Comparison of ENCODE assay signal across 27 mouse cellular contexts in genomic region chr8:119615096-119615495, GRCm38 (mm10). TPM values are rescaled to one million over a fixed set of nuclear protein-coding genes. Genes with fewer than 3 reads are reported as not detected.
"Had no signal": no experiment of that assay in that cellular context is flagged by ENCODE, and none has a peak within 500 bp of the region (broad histone marks: within the 10 kb centered on the region; RNA-seq: fewer than 3 reads in every experiment).

No protein-coding gene starts in this region.

- DNase-seq: kidney, adult 9 months; kidney, postnatal 25 days; layer of hippocampus, postnatal 36 days; liver, embryonic 13.5 days; lung, adult 2 months; lung, postnatal 14 days; lung, postnatal 4 days; right cerebral cortex, adult 18-20 months; right cerebral cortex, postnatal 14 days; right cerebral cortex, postnatal 4 days; thymus, adult 2 months; thymus, postnatal 14 days; thymus, postnatal 4 days had no signal

- H3K27me3 ChIP-seq: midbrain, embryonic 13.5 days; neural tube, embryonic 12.5 days; neural tube, embryonic 15.5 days had no signal

- H3K4me2 ChIP-seq: liver, embryonic 13.5 days; midbrain, embryonic 13.5 days; neural tube, embryonic 12.5 days; neural tube, embryonic 15.5 days had no signal

- H3K27ac ChIP-seq: kidney, postnatal 0 days; left cerebral cortex, adult 2 months; liver, embryonic 13.5 days; midbrain, embryonic 13.5 days; neural tube, embryonic 12.5 days; neural tube, embryonic 15.5 days; stomach, postnatal 0 days had no signal

- H3K36me3 ChIP-seq: liver, embryonic 13.5 days; midbrain, embryonic 13.5 days; neural tube, embryonic 12.5 days; neural tube, embryonic 15.5 days had no signal

- H3K4me3 ChIP-seq: left cerebral cortex, adult 2 months; liver, embryonic 13.5 days; midbrain, embryonic 13.5 days; neural tube, embryonic 12.5 days; neural tube, embryonic 15.5 days had no signal

- H3K9ac ChIP-seq: liver, embryonic 13.5 days; midbrain, embryonic 13.5 days; neural tube, embryonic 12.5 days; neural tube, embryonic 15.5 days had no signal

- H3K4me1 ChIP-seq: liver, embryonic 13.5 days; neural tube, embryonic 12.5 days; neural tube, embryonic 15.5 days had no signal

- H3K9me3 ChIP-seq: liver, embryonic 13.5 days; midbrain, embryonic 13.5 days; neural tube, embryonic 12.5 days; neural tube, embryonic 15.5 days had no signal

RNA-seq across cellular contexts. Expression of gene Adad2, which starts 2.5 kb away (rescaled TPM):
- total RNA-seq: left cerebral cortex, postnatal 10 days; liver, adult 2 months; megakaryocyte progenitor cell, adult 5-6 weeks; megakaryocyte-erythroid progenitor cell, adult 5-6 weeks had no signal
- polyA plus RNA-seq: kidney, postnatal 0 days; liver, adult 2 months; liver, embryonic 13.5 days; liver, embryonic 16.5 days; lung, adult 2 months; lung, embryonic 16.5 days; midbrain, embryonic 13.5 days; stomach, embryonic 14.5 days; stomach, postnatal 0 days had no signal

RNA-seq across cellular contexts. Expression of gene Kcng4, which starts 20.4 kb away (rescaled TPM):
- total RNA-seq: megakaryocyte progenitor cell, adult 5-6 weeks; megakaryocyte-erythroid progenitor cell, adult 5-6 weeks had no signal
- polyA plus RNA-seq: limb, embryonic 11.5 days; liver, adult 2 months; liver, embryonic 13.5 days; liver, embryonic 16.5 days had no signal

RNA-seq across cellular contexts. Expression of gene Dnaaf1, which starts 40.1 kb away (rescaled TPM):
- total RNA-seq: left cerebral cortex, postnatal 10 days; liver, adult 2 months had no signal
- polyA plus RNA-seq: liver, adult 2 months had no signal
